Mouse (Mus musculus): Measurements from ENCODE around the gene Fcer1a.
"Not testable (repeated sequence)": the region's sequence is repeated elsewhere in the genome, so short reads cannot be mapped to it uniquely, and the experiment has no call there.

Gene Fcer1a

GRCm38 (mm10) chr1:173227081-173227480 lies at the start of gene Fcer1a:
Gene Fcer1a (minus strand): TSS chr1:173227214.
- no peak for DNase-seq (ENCODE audit: low spot score in 2 of 2)

- DNase-seq (ENCODE audit: low spot score in 2 of 2), result no peak
Observed at GRCm38 (mm10) chr1:173265701-173266100, 38.7 kb upstream of the Fcer1a start, which contains the start of gene Olfr418. Gene Olfr418 (plus strand): TSS chr1:173266001.

- no peak for DNase-seq (ENCODE audit: low spot score in 2 of 2)
Observed at GRCm38 (mm10) chr1:173249888-173250287, 22.9 kb upstream of the Fcer1a start.

GRCm38 (mm10) chr1:173237004-173237403 lies 10.0 kb upstream of the Fcer1a start:
- not testable (repeated sequence) for DNase-seq (ENCODE audit: low spot score in 2 of 2)

- DNase-seq (ENCODE audit: low spot score in 2 of 2), result no peak
Observed at GRCm38 (mm10) chr1:173216481-173216880, 10.5 kb downstream of the Fcer1a start.

GRCm38 (mm10) chr1:173212092-173212491 lies 14.9 kb downstream of the Fcer1a start, which contains the start of gene Olfr1404:
Gene Olfr1404 (plus strand): TSS chr1:173212392.
- no peak for DNase-seq (ENCODE audit: low spot score in 2 of 2)

- DNase-seq (ENCODE audit: low spot score in 2 of 2), result no peak
Observed at GRCm38 (mm10) chr1:173197508-173197907, 29.5 kb downstream of the Fcer1a start, which contains the start of gene Olfr218. Gene Olfr218 (plus strand): TSS chr1:173197808.

GRCm38 (mm10) chr1:173196359-173196758 lies 30.7 kb downstream of the Fcer1a start:
- no peak for DNase-seq (ENCODE audit: low spot score in 2 of 2)

GRCm38 (mm10) chr1:173192059-173192458 lies 35.0 kb downstream of the Fcer1a start:
- DNase-seq (ENCODE audit: low spot score in 2 of 2), result no peak

- no peak for DNase-seq (ENCODE audit: low spot score in 2 of 2)
Observed at GRCm38 (mm10) chr1:173190540-173190939, 36.5 kb downstream of the Fcer1a start, which contains the start of gene Olfr1406. Gene Olfr1406 (minus strand): TSS chr1:173190640.

- DNase-seq (ENCODE audit: low spot score in 2 of 2), result no peak
Observed at GRCm38 (mm10) chr1:173174154-173174842, 52.7 kb downstream of the Fcer1a start.

Data from spleen, postnatal 14 days (tissue).